Comparison of ENCODE assay signal across 24 mouse cellular contexts in the genomic region with DNA sequence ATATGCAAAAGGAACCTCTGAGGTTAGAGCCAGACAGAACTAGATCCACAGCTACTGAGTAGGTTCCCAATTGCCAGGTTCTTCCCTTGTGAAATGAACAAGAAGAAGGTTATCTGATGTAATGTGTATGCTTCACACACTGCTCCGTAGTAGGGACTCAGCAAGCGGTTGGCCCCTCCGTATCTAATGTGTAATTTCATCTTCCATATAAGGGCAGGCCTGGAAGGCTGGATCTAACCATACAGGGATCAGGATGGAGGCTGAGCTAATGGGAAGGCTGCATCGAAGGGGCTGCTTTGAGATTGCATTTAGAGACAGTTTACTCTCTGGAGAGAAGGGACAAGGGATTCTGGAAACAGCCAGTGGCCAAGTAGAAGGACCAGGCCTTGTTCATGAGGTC. TPM values are rescaled to one million over a fixed set of nuclear protein-coding genes. Genes with fewer than 3 reads are reported as not detected.
"Had no signal": no experiment of that assay in that cellular context is flagged by ENCODE, and none has a peak within 500 bp of the region (broad histone marks: within the 10 kb centered on the region; RNA-seq: fewer than 3 reads in every experiment).

No protein-coding gene starts in this region.

- ATAC-seq: intestine, postnatal 0 days; midbrain, embryonic 15.5 days had no signal

- H3K36me3 ChIP-seq: limb, embryonic 13.5 days; liver, embryonic 13.5 days; lung, embryonic 15.5 days; midbrain, embryonic 12.5 days; midbrain, embryonic 15.5 days; neural tube, embryonic 13.5 days had no signal

- H3K4me2 ChIP-seq: limb, embryonic 13.5 days; liver, embryonic 13.5 days; lung, embryonic 15.5 days; midbrain, embryonic 12.5 days; midbrain, embryonic 15.5 days; neural tube, embryonic 13.5 days had no signal

- H3K27ac ChIP-seq: kidney, postnatal 0 days; left cerebral cortex, adult 2 months; limb, embryonic 13.5 days; liver, embryonic 13.5 days; lung, embryonic 15.5 days; macrophage; midbrain, embryonic 12.5 days; midbrain, embryonic 15.5 days; neural tube, embryonic 13.5 days had no signal

- DNase-seq: kidney, adult 2 months; kidney, postnatal 25 days; layer of hippocampus, postnatal 36 days; left cerebral cortex, postnatal 4 days; liver, embryonic 13.5 days; lung, postnatal 14 days; retina, postnatal 1 day; right cerebral cortex, postnatal 25 days; spleen, adult 18-20 months; thymus, postnatal 25 days had no signal

- H3K9ac ChIP-seq: limb, embryonic 13.5 days; liver, embryonic 13.5 days; lung, embryonic 15.5 days; midbrain, embryonic 12.5 days; midbrain, embryonic 15.5 days; neural tube, embryonic 13.5 days had no signal

- H3K27me3 ChIP-seq: midbrain, embryonic 15.5 days; neural tube, embryonic 13.5 days had no signal

- H3K4me3 ChIP-seq: left cerebral cortex, adult 2 months; limb, embryonic 13.5 days; liver, embryonic 13.5 days; lung, embryonic 15.5 days; midbrain, embryonic 12.5 days; midbrain, embryonic 15.5 days; neural tube, embryonic 13.5 days had no signal

- H3K9me3 ChIP-seq: limb, embryonic 13.5 days; liver, embryonic 13.5 days; lung, embryonic 15.5 days; midbrain, embryonic 12.5 days; midbrain, embryonic 15.5 days; neural tube, embryonic 13.5 days had no signal

RNA-seq across cellular contexts. Expression of a gene that starts 12.0 kb away (rescaled TPM):
- polyA plus RNA-seq: liver, adult 2 months; liver, embryonic 13.5 days had no signal

RNA-seq across cellular contexts. Expression of a gene that starts 22.6 kb away (rescaled TPM):
- polyA plus RNA-seq: midbrain, embryonic 12.5 days; midbrain, embryonic 15.5 days; neural tube, embryonic 13.5 days had no signal

RNA-seq across cellular contexts. Expression of a gene that starts 34.6 kb away (rescaled TPM):
- polyA plus RNA-seq: intestine, embryonic 14.5 days; intestine, postnatal 0 days; kidney, adult 2 months; kidney, embryonic 14.5 days; kidney, postnatal 0 days; large intestine, adult 2 months; liver, adult 2 months; liver, embryonic 13.5 days; lung, embryonic 15.5 days; macrophage; stomach, embryonic 16.5 days had no signal

RNA-seq across cellular contexts. Expression of a gene that starts 47.2 kb away (rescaled TPM):
- polyA plus RNA-seq: liver, adult 2 months had no signal
